Mouse (Mus musculus) heart, embryonic 16.5 days (tissue): ENCODE results near the gene Nol9. TPM values are rescaled to one million over a fixed set of nuclear protein-coding genes. Genes with fewer than 3 reads are reported as not detected.
A peak's percentile ranks its signal among the peaks of the same experiment; 100 is the strongest.

Experiments
- ATAC-seq: fragments of 200-750 bp; cut with Nextera tagmentation; replicated peaks from 2 replicates; pipeline ENCODE4 v1.8.0; 2017; ENCODE audit warnings: moderate number of reproducible peaks; ENCODE audit not compliant: insufficient read depth, low FRiP score; ENCODE audit errors: extremely low read depth
- H3K27ac ChIP-seq: fragments of 300-500 bp; sonication (generic); 2 replicates; pipeline ENCODE4 v1.5.1; 2014; ENCODE audit warnings: mild to moderate bottlenecking, low read length, control low read depth, moderate library complexity
- H3K27me3 ChIP-seq: fragments of 300-500 bp; sonication (generic); 2 replicates; pipeline ENCODE4 v1.6.1; 2014; ENCODE audit warnings: low read length, mixed read lengths; ENCODE audit not compliant: control insufficient read depth, insufficient read depth
- H3K36me3 ChIP-seq: fragments of 300-500 bp; sonication (generic); 2 replicates; pipeline ENCODE4 v1.6.1; 2014; ENCODE audit not compliant: control insufficient read depth, insufficient read depth
- H3K4me1 ChIP-seq: fragments of 300-500 bp; sonication (generic); 2 replicates; pipeline ENCODE4 v1.6.1; 2014; ENCODE audit warnings: low read length, mixed read lengths; ENCODE audit not compliant: control insufficient read depth, insufficient read depth
- H3K4me2 ChIP-seq: fragments of 300-500 bp; sonication (generic); 2 replicates; pipeline ENCODE4 v1.6.1; 2014; ENCODE audit warnings: low read depth, mild to moderate bottlenecking, control low read depth, low read length
- H3K4me3 ChIP-seq: fragments of 300-500 bp; sonication (generic); 2 replicates; pipeline ENCODE4 v1.5.1; 2014; ENCODE audit warnings: mild to moderate bottlenecking, control low read depth, low read length
- H3K9ac ChIP-seq: fragments of 300-500 bp; sonication (generic); 2 replicates; pipeline ENCODE4 v1.6.1; 2014; ENCODE audit warnings: low read length, control low read depth
- H3K9me3 ChIP-seq: fragments of 300-500 bp; sonication (generic); replicated peaks from 2 replicates; pipeline ENCODE4 v1.6.1; 2016; ENCODE audit warnings: low read length; ENCODE audit not compliant: control insufficient read depth
- WGBS: fragments of 180-500 bp; shearing (Covaris S2); extraction: QIAGEN DNeasy Blood & Tissue Kit; methylation state at CpG from one replicate; pipeline ENCODE4 v1.1.7; 2014; 5-methylcytosine and 5-hydroxymethylcytosine counted together
- polyA plus RNA-seq: library from polyadenylated mRNA; unstranded; fragments of >200 nt; fragmentation: Nextera tagmentation; extraction: Ambion mirVana; gene quantifications from 2 replicates; pipeline ENCODE4 v1.2.1, GENCODE M21; 2015

Gene Nol9
- polyA plus RNA-seq, 1 experiment from 2014 or later, result 17.1 TPM

- H3K9ac ChIP-seq, result no peak overlapping the region
- no peaks in the 10 kb centered on the region for H3K36me3 ChIP-seq
- H3K27ac ChIP-seq, result no peak overlapping the region
- no peak for ATAC-seq
- no peaks in the 10 kb centered on the region; the same call in 1 of the 2 replicates for H3K9me3 ChIP-seq
- no peak overlapping the region for H3K4me2 ChIP-seq
- 0 out of 2 replicates have a peak, but pooled peaks cover 3% of the 10 kb centered on the region for H3K27me3 ChIP-seq
- peaks cover 26% of the 10 kb centered on the region for H3K4me1 ChIP-seq
- H3K4me3 ChIP-seq, result no peak overlapping the region
- 65% methylated on average over 9 of the region's 9 CpGs for WGBS
Observed at GRCm38 (mm10) chr4:152090191-152090590, 51.1 kb downstream of the Nol9 start.

- no peak overlapping the region for H3K4me3 ChIP-seq
- WGBS, result 52% methylated on average over 8 of the region's 8 CpGs
- H3K4me1 ChIP-seq, result peaks cover 21% of the 10 kb centered on the region
- H3K27ac ChIP-seq, result no peak overlapping the region
- H3K27me3 ChIP-seq, result no peaks in the 10 kb centered on the region
- ATAC-seq, result no peak
- no peak overlapping the region for H3K4me2 ChIP-seq
- H3K36me3 ChIP-seq, result no peaks in the 10 kb centered on the region
- H3K9me3 ChIP-seq, result no peaks in the 10 kb centered on the region
- peak overlapping the region; percentile 42; the same call in 1 of the 2 replicates for H3K9ac ChIP-seq
Observed at GRCm38 (mm10) chr4:152092751-152093293, 53.7 kb downstream of the Nol9 start.

- no peak for ATAC-seq
- H3K9me3 ChIP-seq, result no peaks in the 10 kb centered on the region
- peaks cover 21% of the 10 kb centered on the region for H3K4me1 ChIP-seq
- 77% methylated on average over 12 of the region's 12 CpGs for WGBS
- H3K27ac ChIP-seq, result no peak overlapping the region
- H3K36me3 ChIP-seq, result no peaks in the 10 kb centered on the region
- H3K4me3 ChIP-seq, result no peak overlapping the region
- H3K9ac ChIP-seq, result no peak overlapping the region
- H3K4me2 ChIP-seq, result no peak overlapping the region
- no peaks in the 10 kb centered on the region for H3K27me3 ChIP-seq
Observed at GRCm38 (mm10) chr4:152094233-152094632, 55.1 kb downstream of the Nol9 start.

GRCm38 (mm10) chr4:152095937-152096910 lies 57.1 kb downstream of the Nol9 start:
- ATAC-seq, result peak; percentile 67
- Histone ChIP-seq H3K4me3 (peak overlapping the region; percentile 44), H3K36me3 (no peaks in the 10 kb centered on the region), H3K4me2 (peak overlapping the region; percentile 49), H3K9me3 (no peaks in the 10 kb centered on the region), H3K9ac (peak overlapping the region; percentile 69), H3K4me1 (peaks cover 27% of the 10 kb centered on the region), H3K27ac (peak overlapping the region; percentile 84), H3K27me3 (no peaks in the 10 kb centered on the region)
- 35% methylated on average over 27 of the region's 27 CpGs for WGBS

- peak overlapping the region; percentile 54 for H3K4me2 ChIP-seq
- H3K27me3 ChIP-seq, result no peaks in the 10 kb centered on the region
- peak; percentile 25 for ATAC-seq
- H3K9ac ChIP-seq, result peak overlapping the region; percentile 69
- peak overlapping the region; percentile 44 for H3K4me3 ChIP-seq
- 43% methylated on average over 6 of the region's 6 CpGs for WGBS
- H3K4me1 ChIP-seq, result peaks cover 33% of the 10 kb centered on the region
- peak overlapping the region; percentile 84 for H3K27ac ChIP-seq
- H3K36me3 ChIP-seq, result no peaks in the 10 kb centered on the region
- H3K9me3 ChIP-seq, result no peaks in the 10 kb centered on the region
Observed at GRCm38 (mm10) chr4:152096927-152097326, 57.8 kb downstream of the Nol9 start.

- ATAC-seq, result no peak
- H3K4me2 ChIP-seq, result peak overlapping the region; percentile 54
- peak overlapping the region; percentile 44 for H3K4me3 ChIP-seq
- peaks cover 6% of the 10 kb centered on the region for H3K36me3 ChIP-seq
- peak overlapping the region; percentile 50 for H3K27ac ChIP-seq
- H3K4me1 ChIP-seq, result peaks cover 27% of the 10 kb centered on the region
- no peaks in the 10 kb centered on the region for H3K27me3 ChIP-seq
- 35% methylated on average over 11 of the region's 11 CpGs for WGBS
- no peaks in the 10 kb centered on the region for H3K9me3 ChIP-seq
- peak overlapping the region; percentile 52 for H3K9ac ChIP-seq
Observed at GRCm38 (mm10) chr4:152097911-152098799, 59.0 kb downstream of the Nol9 start.

GRCm38 (mm10) chr4:152100541-152100940 lies 61.4 kb downstream of the Nol9 start:
- Histone ChIP-seq H3K9ac (no peak overlapping the region), H3K9me3 (no peaks in the 10 kb centered on the region), H3K27me3 (no peaks in the 10 kb centered on the region), H3K36me3 (peaks cover 15% of the 10 kb centered on the region), H3K4me2 (no peak overlapping the region), H3K4me3 (no peak overlapping the region), H3K27ac (peak overlapping the region; percentile 75), H3K4me1 (peaks cover 27% of the 10 kb centered on the region)
- 42% methylated on average over 11 of the region's 11 CpGs for WGBS
- no peak for ATAC-seq

- H3K36me3 ChIP-seq, result peaks cover 18% of the 10 kb centered on the region
- peaks cover 26% of the 10 kb centered on the region for H3K4me1 ChIP-seq
- peak overlapping the region; percentile 29; the same call in 1 of the 2 replicates for H3K4me2 ChIP-seq
- no peak overlapping the region for H3K4me3 ChIP-seq
- H3K27me3 ChIP-seq, result no peaks in the 10 kb centered on the region
- H3K9ac ChIP-seq, result no peak overlapping the region
- no peaks in the 10 kb centered on the region for H3K9me3 ChIP-seq
- peak overlapping the region; percentile 75 for H3K27ac ChIP-seq
- WGBS, result 60% methylated on average over 7 of the region's 7 CpGs
- ATAC-seq, result no peak
Observed at GRCm38 (mm10) chr4:152101081-152101653, 62.0 kb downstream of the Nol9 start.
